Mouse (Mus musculus): Measurements from ENCODE around the gene Btc.

DNA sequence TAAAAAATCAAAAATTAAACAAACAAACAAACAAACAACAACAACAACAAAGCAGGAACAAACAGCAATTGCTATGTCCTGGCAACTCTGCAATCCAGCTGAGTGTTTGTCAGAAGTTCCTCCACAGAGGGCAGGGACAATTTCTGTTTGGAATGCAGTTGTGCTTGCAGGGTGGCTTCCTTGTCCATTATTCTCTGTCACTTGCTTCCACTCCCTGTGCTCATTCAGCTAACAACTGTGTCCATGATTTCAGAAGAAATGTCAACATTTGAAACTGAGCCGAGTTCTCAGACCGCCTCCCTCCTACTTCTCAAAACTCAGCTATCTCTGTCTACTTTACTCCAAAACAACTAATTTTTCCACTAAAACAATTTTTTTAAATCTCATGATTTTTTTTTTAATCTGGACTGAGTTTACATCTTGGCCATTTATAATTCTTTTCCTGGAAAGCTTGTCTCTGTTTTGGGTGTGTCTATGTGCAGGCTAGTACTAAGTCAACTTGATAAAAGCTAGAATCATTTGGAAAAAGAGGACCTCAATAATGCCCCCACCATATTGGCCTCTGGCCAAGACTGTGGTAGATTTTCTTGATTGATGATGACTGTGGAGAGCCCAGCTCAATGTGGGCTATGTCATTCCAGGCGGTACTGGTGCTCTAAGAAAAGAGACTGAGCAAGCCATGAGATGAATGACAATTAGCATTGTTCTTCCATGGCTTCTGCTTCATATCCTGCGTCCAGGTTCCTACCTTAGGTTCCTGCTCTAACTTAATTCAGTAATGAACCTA is 70.5 kb downstream of the Btc start:
- TF ChIP-seq POLR2A (IDR thresholded peaks at IDR 0.05; ENCODE audit: low read depth, low read length) (no peak), CTCF (conservative IDR thresholded peaks at IDR 0.05; ENCODE audit: insufficient read depth, insufficient read length, low read depth, low read length) (no peak)

Data from kidney, adult 2 months (tissue).